Mouse (Mus musculus): Measurements from ENCODE around the gene Tns3. TPM values are rescaled to one million over a fixed set of nuclear protein-coding genes. Genes with fewer than 3 reads are reported as not detected.
A peak's percentile ranks its signal among the peaks of the same experiment; 100 is the strongest.

The Tns3 gene
- polyA plus RNA-seq, 1 experiment from 2014 or later = 10.1 TPM

DNA sequence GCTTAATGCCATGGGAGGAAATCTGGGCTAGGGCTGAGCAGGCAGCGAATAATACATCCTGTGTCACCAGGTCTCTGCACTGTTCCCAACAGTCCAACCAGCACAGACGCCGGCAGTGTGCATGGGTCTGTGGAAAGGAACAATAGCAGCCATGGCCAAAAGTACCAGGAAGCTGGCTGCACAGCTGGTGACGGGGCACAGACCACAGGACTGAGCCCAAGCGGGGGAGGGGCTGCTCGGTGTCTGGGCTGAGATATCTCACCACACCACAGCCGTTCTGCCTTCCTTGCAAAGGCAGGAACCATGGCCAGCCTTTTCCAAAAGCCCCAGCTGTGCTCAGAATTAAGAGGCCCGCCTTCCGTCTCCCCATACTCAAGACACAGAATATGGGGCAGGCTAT is 107.3 kb downstream of the Tns3 start:
- Histone ChIP-seq H3K27ac (ENCODE audit: low read depth, low read length) (no peak overlapping the region), H3K27me3 (ENCODE audit: control insufficient read depth, insufficient read depth, low read length) (no peaks in the 10 kb centered on the region), H3K9ac (ENCODE audit: low read length) (no peak overlapping the region; the same call in 1 of the 2 replicates), H3K4me3 (ENCODE audit: low read depth, low read length) (no peak overlapping the region), H3K4me1 (ENCODE audit: control insufficient read depth, insufficient read depth, low read length) (no peaks in the 10 kb centered on the region), H3K9me3 (ENCODE audit: control insufficient read depth, low read length) (no peaks in the 10 kb centered on the region), H3K4me2 (ENCODE audit: low read depth) (no peak overlapping the region), H3K36me3 (ENCODE audit: control insufficient read depth, insufficient read depth, low read length) (no peaks in the 10 kb centered on the region)
- 41% methylated on average over 9 of the region's 9 CpGs for whole genome bisulfite sequencing
- DNase-seq (ENCODE audit: low spot score) (peak; percentile 55), ATAC-seq (ENCODE audit: insufficient read depth, low FRiP score, low TSS enrichment) (peak; percentile 67)

DNA sequence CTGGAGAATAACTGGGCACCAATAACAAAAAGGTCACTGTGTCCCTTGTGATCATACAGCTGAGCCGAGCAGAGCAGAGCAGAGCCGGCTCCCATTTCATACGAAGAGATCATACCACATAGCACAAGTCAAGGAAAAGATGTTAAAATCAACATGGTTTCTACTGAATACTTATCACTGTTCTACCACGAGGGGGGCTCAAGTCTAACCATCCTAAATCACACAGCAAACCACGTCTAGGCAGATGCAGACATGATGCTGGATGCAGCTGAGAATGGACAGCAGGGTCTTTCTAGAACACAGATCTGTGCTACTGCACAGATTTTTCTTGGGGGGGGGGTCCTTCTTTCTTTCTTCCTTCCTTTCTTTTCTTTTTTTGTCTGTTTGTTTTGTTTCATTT is 112.6 kb downstream of the Tns3 start:
- H3K4me2 ChIP-seq (ENCODE audit: low read depth) = no peak overlapping the region
- no peaks in the 10 kb centered on the region for H3K9me3 ChIP-seq (ENCODE audit: control insufficient read depth, low read length)
- no peak overlapping the region for H3K27ac ChIP-seq (ENCODE audit: low read depth, low read length)
- ATAC-seq (ENCODE audit: insufficient read depth, low FRiP score, low TSS enrichment) (no peak), DNase-seq (ENCODE audit: low spot score) (no peak)
- no peaks in the 10 kb centered on the region for H3K4me1 ChIP-seq (ENCODE audit: control insufficient read depth, insufficient read depth, low read length)
- no peak overlapping the region for H3K4me3 ChIP-seq (ENCODE audit: low read depth, low read length)
- WGBS = 86% methylated on average over 5 of the region's 5 CpGs
- H3K9ac ChIP-seq (ENCODE audit: low read length) = no peak overlapping the region
- no peaks in the 10 kb centered on the region for H3K27me3 ChIP-seq (ENCODE audit: control insufficient read depth, insufficient read depth, low read length)
- H3K36me3 ChIP-seq (ENCODE audit: control insufficient read depth, insufficient read depth, low read length) = peaks cover 4% of the 10 kb centered on the region; the same call in 1 of the 2 replicates

DNA sequence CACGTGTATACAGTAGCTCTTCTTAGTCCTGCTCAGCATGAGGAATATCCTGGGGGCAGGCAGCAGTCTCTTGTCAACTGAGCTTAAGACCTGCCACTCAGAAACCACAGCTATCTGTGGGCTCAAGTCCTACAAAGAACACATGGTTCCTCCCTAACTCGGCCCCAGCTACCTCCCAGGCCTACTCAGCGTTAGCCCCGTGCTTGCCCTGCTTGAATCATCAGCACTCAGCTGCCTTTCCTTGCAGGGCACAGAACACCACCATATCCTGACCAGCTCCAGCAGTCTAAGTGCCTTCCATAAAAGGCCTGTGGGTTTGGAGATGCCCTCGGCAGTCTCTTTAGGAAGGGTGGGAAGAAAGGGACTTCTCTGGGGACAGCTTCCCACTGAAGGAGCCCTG is 116.7 kb downstream of the Tns3 start:
- Histone ChIP-seq H3K4me2 (ENCODE audit: low read depth) (no peak overlapping the region), H3K36me3 (ENCODE audit: control insufficient read depth, insufficient read depth, low read length) (peaks cover 4% of the 10 kb centered on the region; the same call in 1 of the 2 replicates), H3K4me3 (ENCODE audit: low read depth, low read length) (no peak overlapping the region), H3K4me1 (ENCODE audit: control insufficient read depth, insufficient read depth, low read length) (no peaks in the 10 kb centered on the region), H3K27ac (ENCODE audit: low read depth, low read length) (no peak overlapping the region), H3K9me3 (ENCODE audit: control insufficient read depth, low read length) (no peaks in the 10 kb centered on the region), H3K9ac (ENCODE audit: low read length) (no peak overlapping the region), H3K27me3 (ENCODE audit: control insufficient read depth, insufficient read depth, low read length) (no peaks in the 10 kb centered on the region)
- DNase-seq (ENCODE audit: low spot score) (no peak), ATAC-seq (ENCODE audit: insufficient read depth, low FRiP score, low TSS enrichment) (no peak)
- 81% methylated on average over 5 of the region's 5 CpGs for WGBS

DNA sequence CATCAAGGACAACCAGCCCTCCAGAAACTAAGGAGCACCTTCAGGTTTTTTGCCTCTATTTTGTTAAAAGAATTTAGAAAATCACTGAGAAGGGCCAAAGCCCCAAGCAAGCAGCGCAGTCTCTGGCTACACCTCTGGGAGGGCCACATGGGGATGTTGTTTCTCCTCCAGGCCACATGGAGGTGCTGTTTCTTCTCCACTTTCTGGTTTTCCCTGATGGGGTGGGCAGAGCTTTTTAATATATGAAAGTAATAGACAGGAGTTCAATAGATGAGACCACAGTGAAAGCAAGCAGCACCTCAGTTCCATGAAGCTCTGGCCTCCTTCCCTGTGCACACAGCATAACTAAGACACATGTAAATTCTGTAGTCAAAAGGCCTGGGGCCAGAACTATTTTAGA is 118.5 kb downstream of the Tns3 start:
- H3K9me3 ChIP-seq (ENCODE audit: control insufficient read depth, low read length) = no peaks in the 10 kb centered on the region
- H3K4me1 ChIP-seq (ENCODE audit: control insufficient read depth, insufficient read depth, low read length) = no peaks in the 10 kb centered on the region
- H3K4me3 ChIP-seq (ENCODE audit: low read depth, low read length) = no peak overlapping the region
- no peak for DNase-seq (ENCODE audit: low spot score)
- ATAC-seq (ENCODE audit: insufficient read depth, low FRiP score, low TSS enrichment) = no peak
- 84% methylated on average over 1 of the region's 1 CpGs for WGBS
- no peak overlapping the region for H3K4me2 ChIP-seq (ENCODE audit: low read depth)
- peaks cover 4% of the 10 kb centered on the region; the same call in 1 of the 2 replicates for H3K36me3 ChIP-seq (ENCODE audit: control insufficient read depth, insufficient read depth, low read length)
- no peak overlapping the region for H3K27ac ChIP-seq (ENCODE audit: low read depth, low read length)
- H3K9ac ChIP-seq (ENCODE audit: low read length) = no peak overlapping the region
- no peaks in the 10 kb centered on the region for H3K27me3 ChIP-seq (ENCODE audit: control insufficient read depth, insufficient read depth, low read length)

DNA sequence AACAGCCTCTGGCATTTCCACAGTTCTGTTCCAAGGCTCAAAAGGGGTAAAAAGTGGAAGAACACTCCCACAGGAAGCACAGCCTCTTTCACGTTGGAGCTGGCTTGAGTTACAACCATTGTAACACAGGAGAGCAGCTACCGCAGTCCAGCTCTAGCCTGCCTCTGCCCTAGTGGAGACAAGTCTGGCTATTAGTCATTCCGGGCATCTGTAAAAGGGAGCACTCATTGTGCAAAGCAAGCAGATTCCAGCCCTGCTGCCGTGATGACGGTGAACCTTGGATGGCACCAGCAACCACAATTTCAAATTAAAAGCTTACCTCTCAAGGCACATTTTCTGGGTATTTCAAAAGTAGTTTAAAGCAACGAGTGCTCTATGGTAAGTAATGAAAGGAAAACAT is 120.0 kb downstream of the Tns3 start:
- DNase-seq (ENCODE audit: low spot score) (no peak), ATAC-seq (ENCODE audit: insufficient read depth, low FRiP score, low TSS enrichment) (no peak)
- no peaks in the 10 kb centered on the region for H3K4me1 ChIP-seq (ENCODE audit: control insufficient read depth, insufficient read depth, low read length)
- no peak overlapping the region for H3K4me2 ChIP-seq (ENCODE audit: low read depth)
- H3K27ac ChIP-seq (ENCODE audit: low read depth, low read length) = no peak overlapping the region
- no peaks in the 10 kb centered on the region for H3K27me3 ChIP-seq (ENCODE audit: control insufficient read depth, insufficient read depth, low read length)
- WGBS = 36% methylated on average over 6 of the region's 6 CpGs
- no peaks in the 10 kb centered on the region for H3K9me3 ChIP-seq (ENCODE audit: control insufficient read depth, low read length)
- peaks cover 4% of the 10 kb centered on the region; the same call in 1 of the 2 replicates for H3K36me3 ChIP-seq (ENCODE audit: control insufficient read depth, insufficient read depth, low read length)
- H3K9ac ChIP-seq (ENCODE audit: low read length) = no peak overlapping the region
- H3K4me3 ChIP-seq (ENCODE audit: low read depth, low read length) = no peak overlapping the region

DNA sequence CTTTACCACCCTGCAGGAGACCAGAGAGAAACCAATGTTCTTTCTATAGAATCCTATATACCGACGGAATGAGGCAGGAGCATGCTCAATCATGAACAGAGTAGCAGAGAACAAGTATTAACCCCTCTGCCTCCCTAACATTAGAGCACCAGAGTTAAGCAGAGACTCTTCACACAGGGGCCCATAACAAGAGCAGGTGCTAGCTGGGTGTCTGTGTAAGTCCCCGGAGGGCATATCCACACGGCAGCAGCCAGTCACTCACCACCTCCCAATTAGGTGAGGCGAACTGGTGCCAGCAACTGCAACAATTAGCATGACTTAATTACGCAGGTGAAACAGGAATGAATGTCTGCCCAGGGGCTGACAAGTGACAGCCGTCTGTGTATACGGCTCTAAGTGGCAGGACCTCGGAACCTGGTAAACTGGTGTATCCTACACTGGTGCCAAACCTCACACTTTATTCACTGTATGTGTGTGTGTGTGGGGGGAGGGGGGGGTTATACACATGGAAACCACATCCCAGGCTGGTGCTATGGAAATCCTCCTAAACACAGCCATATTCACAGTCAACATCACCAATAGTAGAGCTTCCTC is 123.0 kb downstream of the Tns3 start:
- WGBS = 86% methylated on average over 9 of the region's 9 CpGs
- no peaks in the 10 kb centered on the region for H3K9me3 ChIP-seq (ENCODE audit: control insufficient read depth, low read length)
- no peaks in the 10 kb centered on the region for H3K4me1 ChIP-seq (ENCODE audit: control insufficient read depth, insufficient read depth, low read length)
- ATAC-seq (ENCODE audit: insufficient read depth, low FRiP score, low TSS enrichment) = no peak
- H3K4me2 ChIP-seq (ENCODE audit: low read depth) = no peak overlapping the region
- H3K4me3 ChIP-seq (ENCODE audit: low read depth, low read length) = no peak overlapping the region
- H3K27ac ChIP-seq (ENCODE audit: low read depth, low read length) = no peak overlapping the region
- no peak for DNase-seq (ENCODE audit: low spot score)
- no peaks in the 10 kb centered on the region for H3K27me3 ChIP-seq (ENCODE audit: control insufficient read depth, insufficient read depth, low read length)
- H3K36me3 ChIP-seq (ENCODE audit: control insufficient read depth, insufficient read depth, low read length) = no peaks in the 10 kb centered on the region
- H3K9ac ChIP-seq (ENCODE audit: low read length) = no peak overlapping the region

DNA sequence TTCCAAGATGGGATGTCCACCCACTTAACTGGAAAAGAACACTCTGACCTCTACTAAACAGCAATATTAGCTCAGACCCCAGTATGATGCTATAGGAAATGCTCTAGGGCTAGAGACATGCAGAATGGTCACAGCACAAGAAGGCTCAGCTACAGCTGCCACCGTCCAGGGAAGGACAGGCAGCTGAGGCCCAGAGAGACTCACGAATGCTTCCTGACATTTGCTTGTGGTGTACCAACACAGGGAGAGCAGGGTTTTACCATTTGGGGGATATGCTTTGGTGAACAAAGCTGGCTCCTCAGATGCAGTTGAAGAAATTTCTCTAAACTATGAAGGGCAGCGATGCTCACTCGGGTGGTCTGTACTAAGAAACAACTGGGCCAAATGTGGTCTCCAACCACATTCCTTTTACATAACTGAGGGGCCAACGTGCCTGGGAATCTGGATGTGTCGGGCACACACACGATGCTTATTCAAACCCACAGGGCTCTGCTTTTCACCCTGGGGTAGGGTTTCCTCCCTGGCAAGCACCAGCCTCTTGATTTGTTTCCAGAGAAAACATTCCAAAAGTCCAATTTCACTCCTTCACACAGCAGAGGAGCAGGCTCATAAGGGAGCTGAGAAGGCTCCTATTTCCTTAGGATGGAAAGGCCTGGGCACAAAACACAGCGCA is 124.6 kb downstream of the Tns3 start:
- WGBS = 63% methylated on average over 8 of the region's 8 CpGs
- Histone ChIP-seq H3K27ac (ENCODE audit: low read depth, low read length) (no peak overlapping the region), H3K9ac (ENCODE audit: low read length) (no peak overlapping the region), H3K4me2 (ENCODE audit: low read depth) (no peak overlapping the region), H3K9me3 (ENCODE audit: control insufficient read depth, low read length) (no peaks in the 10 kb centered on the region), H3K4me3 (ENCODE audit: low read depth, low read length) (no peak overlapping the region), H3K27me3 (ENCODE audit: control insufficient read depth, insufficient read depth, low read length) (no peaks in the 10 kb centered on the region), H3K36me3 (ENCODE audit: control insufficient read depth, insufficient read depth, low read length) (no peaks in the 10 kb centered on the region), H3K4me1 (ENCODE audit: control insufficient read depth, insufficient read depth, low read length) (no peaks in the 10 kb centered on the region)
- ATAC-seq (ENCODE audit: insufficient read depth, low FRiP score, low TSS enrichment) = no peak
- no peak for DNase-seq (ENCODE audit: low spot score)

DNA sequence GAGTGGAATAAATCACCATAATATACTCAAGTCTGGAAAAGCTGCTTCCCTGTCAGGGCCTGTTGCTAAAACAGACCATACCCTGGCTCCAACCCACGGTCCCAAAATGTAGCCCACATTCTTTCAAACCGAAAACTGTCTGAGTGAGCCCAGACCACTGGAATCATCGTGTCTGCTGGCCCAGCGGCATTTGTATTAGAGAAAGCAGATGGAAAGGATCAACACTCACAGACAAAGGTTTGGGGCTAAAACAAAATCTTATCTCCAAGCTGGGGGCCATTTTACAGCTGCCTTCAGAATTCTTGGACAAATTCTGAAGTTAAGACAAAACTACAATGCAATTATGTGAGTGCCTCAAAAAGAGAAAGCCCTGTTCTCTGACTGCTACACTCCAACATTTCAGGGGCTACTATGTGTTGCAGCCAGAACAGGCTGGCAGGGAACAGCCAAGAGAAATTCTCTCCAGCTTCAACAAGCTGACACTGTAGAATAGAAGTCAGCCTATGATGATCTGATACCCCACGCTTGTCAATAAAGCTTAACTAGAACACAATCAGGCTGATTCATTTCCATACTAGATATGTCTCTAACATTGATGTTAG is 127.2 kb downstream of the Tns3 start:
- no peaks in the 10 kb centered on the region for H3K4me1 ChIP-seq (ENCODE audit: control insufficient read depth, insufficient read depth, low read length)
- H3K9ac ChIP-seq (ENCODE audit: low read length) = no peak overlapping the region
- DNase-seq (ENCODE audit: low spot score) (no peak), ATAC-seq (ENCODE audit: insufficient read depth, low FRiP score, low TSS enrichment) (no peak)
- no peaks in the 10 kb centered on the region for H3K9me3 ChIP-seq (ENCODE audit: control insufficient read depth, low read length)
- no peaks in the 10 kb centered on the region for H3K27me3 ChIP-seq (ENCODE audit: control insufficient read depth, insufficient read depth, low read length)
- H3K4me3 ChIP-seq (ENCODE audit: low read depth, low read length) = no peak overlapping the region
- no peak overlapping the region for H3K4me2 ChIP-seq (ENCODE audit: low read depth)
- no peaks in the 10 kb centered on the region for H3K36me3 ChIP-seq (ENCODE audit: control insufficient read depth, insufficient read depth, low read length)
- 84% methylated on average over 5 of the region's 5 CpGs for WGBS
- no peak overlapping the region for H3K27ac ChIP-seq (ENCODE audit: low read depth, low read length)

DNA sequence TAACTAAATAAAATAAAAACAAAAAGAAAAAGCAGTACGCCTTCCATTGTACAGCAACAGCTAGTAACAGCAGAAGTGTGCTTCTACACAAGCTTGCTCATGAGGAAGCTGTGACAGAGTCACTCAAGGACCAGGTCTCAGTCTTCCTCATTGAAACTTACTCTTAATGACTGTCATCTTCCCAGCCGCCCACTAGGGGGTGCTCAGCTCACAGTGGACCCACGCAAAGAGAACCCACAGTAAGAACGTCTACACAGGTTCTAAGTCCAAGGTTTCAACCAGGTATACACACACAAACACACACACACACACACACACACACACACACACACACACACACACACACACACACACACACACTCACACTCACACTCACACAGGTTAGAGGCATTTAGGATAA is 129.4 kb downstream of the Tns3 start:
- WGBS = 28% methylated on average over 4 of the region's 4 CpGs
- no peaks in the 10 kb centered on the region for H3K36me3 ChIP-seq (ENCODE audit: control insufficient read depth, insufficient read depth, low read length)
- H3K9me3 ChIP-seq (ENCODE audit: control insufficient read depth, low read length) = no peaks in the 10 kb centered on the region
- H3K4me1 ChIP-seq (ENCODE audit: control insufficient read depth, insufficient read depth, low read length) = no peaks in the 10 kb centered on the region
- peak; percentile 65 for DNase-seq (ENCODE audit: low spot score)
- H3K4me2 ChIP-seq (ENCODE audit: low read depth) = no peak overlapping the region
- H3K27ac ChIP-seq (ENCODE audit: low read depth, low read length) = no peak overlapping the region
- H3K4me3 ChIP-seq (ENCODE audit: low read depth, low read length) = no peak overlapping the region
- no peak overlapping the region for H3K9ac ChIP-seq (ENCODE audit: low read length)
- ATAC-seq (ENCODE audit: insufficient read depth, low FRiP score, low TSS enrichment) = no peak; the same call in 1 of the 2 replicates
- H3K27me3 ChIP-seq (ENCODE audit: control insufficient read depth, insufficient read depth, low read length) = no peaks in the 10 kb centered on the region
